Mouse (Mus musculus) monocyte, adult 2 months (primary cell): ENCODE results near the gene Atoh8.

Experiments used
- DNase-seq, 2 experiments: peaks; one replicate each; pipeline ENCODE4 v3.0.0; 2022; ENCODE audit warnings: low spot score in 2 of 2, low read depth in 1 of 2

The Atoh8 gene

DNA sequence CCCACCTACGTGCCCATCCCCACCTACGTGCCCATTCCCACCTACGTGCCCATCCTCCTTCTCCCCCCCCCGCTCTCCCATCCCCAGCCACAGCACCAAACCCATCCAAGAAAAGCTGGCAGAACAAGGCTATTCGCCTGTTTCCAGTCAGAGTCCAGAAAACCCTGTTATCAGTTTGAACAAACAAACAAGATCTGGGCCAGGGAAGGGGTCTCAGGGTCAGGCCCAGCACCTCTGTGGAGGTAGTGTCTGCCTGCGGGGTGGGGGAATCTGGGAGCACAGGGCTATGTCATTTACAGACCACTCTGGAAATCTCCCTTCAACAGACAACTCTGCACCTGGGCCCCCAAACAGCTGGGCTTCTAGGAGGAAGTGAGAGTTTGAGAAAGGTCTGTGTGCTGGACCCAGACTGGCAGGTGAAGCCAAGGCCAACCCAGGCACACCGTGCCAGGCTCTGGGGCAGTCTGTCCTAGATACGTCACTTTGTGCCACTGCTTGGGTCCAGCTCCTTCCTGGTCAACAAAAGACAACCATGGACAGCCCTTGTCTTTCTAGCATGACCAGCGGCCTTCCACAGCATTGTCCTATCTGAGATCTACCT lies 7.6 kb downstream of the Atoh8 start:
- no peak for DNase-seq

GRCm38 (mm10) chr6:72227011-72227410 lies 8.4 kb downstream of the Atoh8 start:
- no peak for DNase-seq

DNA sequence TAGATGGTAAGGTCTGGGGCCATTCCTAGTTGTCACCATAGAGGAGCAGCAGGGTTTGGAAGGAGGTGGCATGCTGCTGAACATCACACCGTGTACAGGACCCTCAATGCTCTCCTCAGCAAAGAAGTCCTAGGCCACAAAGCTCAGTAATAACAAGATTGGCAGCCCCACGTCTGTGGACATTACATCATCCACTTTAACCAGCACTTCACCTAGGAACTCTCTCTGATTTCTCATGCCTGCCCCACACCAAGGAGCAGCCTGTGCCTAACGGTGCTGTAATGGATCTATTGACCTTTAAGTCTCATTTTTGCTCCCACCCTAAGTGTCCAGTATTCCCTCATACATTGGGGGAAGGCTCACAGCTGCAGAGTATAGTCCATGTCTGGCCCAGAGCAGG lies 9.7 kb downstream of the Atoh8 start:
- DNase-seq, result no peak

GRCm38 (mm10) chr6:72223892-72224291 lies 11.5 kb downstream of the Atoh8 start:
- DNase-seq, result no peak

- no peak for DNase-seq
Measured at GRCm38 (mm10) chr6:72222876-72223275, 12.5 kb downstream of the Atoh8 start.

- no peak for DNase-seq
Measured at GRCm38 (mm10) chr6:72222271-72222724, 13.1 kb downstream of the Atoh8 start.

GRCm38 (mm10) chr6:72221271-72221670 lies 14.1 kb downstream of the Atoh8 start:
- DNase-seq, result no peak

DNA sequence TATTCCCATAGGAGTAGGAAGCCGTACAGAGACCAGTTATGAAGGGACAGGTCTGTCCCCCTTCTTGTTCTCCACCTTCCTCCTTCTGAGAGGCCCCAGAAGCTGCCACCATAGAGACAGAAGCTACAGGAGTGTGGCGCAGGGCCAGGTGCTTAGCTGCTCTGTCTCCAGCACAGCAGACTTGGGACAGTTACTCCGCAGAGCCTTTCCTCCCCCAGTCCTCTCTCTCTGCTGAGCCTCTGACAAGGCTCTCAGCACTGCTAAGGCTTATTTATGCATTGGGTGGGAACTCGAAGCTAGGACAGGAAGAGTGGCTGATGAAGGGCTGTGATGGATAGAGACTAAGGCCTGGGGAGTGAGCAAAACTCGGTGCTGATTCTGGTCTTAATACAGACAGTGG lies 15.8 kb downstream of the Atoh8 start:
- DNase-seq, result no peak

DNA sequence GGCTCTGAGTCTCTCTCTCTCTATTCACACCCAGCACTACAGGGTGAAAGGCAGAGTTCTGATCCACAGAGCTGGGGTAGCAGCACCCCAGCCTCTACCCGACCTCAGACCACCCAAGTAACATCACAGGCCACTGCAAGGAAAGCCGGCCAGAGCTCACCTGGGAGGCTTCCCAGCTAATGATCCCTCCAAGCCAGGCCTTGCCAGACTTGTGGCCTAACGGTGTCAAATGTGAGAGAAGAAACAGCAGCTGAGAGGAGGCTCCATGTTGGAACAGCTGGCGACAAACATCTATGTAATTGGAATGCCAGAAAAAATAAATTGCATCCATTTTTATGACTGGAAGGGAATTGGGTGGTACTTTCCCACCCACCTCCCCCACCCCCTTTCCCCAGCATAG lies 17.1 kb downstream of the Atoh8 start:
- no peak for DNase-seq

DNA sequence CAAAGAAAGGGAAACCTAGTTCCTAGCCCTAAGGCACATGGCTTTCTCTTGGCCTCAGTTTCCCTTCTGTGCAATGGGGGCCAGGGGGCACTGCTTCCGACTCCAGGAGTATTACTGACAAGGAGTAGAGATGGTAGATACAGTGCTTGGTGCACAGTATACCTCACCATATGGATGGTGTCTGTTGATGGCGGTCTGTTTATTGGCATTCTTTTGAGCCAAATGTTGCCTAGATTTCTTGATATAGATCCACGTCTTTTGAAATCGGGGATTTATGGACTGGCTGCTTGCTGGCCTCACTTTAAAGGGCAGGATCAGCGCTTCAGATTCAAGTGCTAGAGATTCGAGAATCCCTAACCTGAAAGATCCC lies 18.0 kb downstream of the Atoh8 start:
- no peak for DNase-seq

DNA sequence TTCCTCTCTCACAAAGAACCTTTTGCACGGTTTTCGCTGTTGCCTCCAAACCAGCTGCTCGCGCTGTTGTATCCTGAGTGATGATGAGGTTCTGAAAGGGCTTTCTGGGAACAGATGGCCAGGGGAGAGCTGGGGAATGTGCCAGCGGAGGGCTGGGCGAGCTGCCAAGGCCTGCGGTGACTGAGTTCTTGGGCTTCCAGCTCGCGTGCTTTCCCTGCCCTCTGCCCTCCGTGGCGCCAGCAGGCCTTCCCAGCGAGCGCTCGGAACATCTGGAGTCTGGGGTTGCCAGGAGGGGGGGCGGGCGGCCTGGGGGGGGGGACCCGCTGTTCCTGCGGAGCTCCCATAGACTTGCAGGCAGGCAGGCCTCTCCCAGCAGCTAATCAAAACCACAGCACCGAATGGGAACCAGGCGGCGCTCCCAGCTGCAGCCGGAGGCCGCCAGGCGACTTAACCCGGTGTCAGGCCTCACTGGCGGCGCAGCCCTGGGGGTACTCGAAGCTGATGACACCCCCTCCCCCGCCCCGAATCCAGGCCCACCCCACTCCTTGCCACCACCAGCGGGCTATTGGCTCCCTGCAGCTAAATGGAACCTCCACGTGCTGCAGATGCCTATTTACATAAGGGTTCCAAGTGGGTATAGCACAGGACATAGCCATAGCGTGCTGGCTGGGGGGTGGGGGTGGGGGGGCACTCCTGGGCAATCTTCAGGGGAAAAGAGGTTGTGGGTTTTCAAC lies 18.5 kb downstream of the Atoh8 start:
- no peak for DNase-seq

- no peak for DNase-seq
Measured at GRCm38 (mm10) chr6:72215582-72215981, 19.8 kb downstream of the Atoh8 start.

- no peak for DNase-seq
Measured at GRCm38 (mm10) chr6:72211360-72211759, 24.0 kb downstream of the Atoh8 start.

GRCm38 (mm10) chr6:72210823-72211222 lies 24.6 kb downstream of the Atoh8 start:
- DNase-seq, result no peak

DNA sequence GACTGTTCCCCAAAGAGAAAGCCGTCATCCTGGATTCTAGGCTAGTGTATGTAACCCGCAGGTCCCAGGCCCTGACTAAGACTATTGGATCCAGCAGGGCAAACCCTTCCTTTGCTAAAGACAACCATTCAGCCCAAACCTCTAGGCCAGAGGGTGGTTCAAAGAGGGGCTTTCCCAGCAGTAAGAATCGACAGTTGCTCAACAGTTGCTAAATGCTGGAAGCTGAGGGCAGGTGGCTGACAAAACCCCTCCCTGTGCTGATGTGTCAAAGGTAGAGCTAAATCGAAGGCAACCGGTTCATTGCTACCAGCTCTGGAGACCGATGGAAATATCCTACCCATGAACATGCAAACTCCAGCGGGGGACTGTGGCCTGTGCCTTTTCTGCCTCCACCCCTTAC lies 25.6 kb downstream of the Atoh8 start:
- no peak for DNase-seq

DNA sequence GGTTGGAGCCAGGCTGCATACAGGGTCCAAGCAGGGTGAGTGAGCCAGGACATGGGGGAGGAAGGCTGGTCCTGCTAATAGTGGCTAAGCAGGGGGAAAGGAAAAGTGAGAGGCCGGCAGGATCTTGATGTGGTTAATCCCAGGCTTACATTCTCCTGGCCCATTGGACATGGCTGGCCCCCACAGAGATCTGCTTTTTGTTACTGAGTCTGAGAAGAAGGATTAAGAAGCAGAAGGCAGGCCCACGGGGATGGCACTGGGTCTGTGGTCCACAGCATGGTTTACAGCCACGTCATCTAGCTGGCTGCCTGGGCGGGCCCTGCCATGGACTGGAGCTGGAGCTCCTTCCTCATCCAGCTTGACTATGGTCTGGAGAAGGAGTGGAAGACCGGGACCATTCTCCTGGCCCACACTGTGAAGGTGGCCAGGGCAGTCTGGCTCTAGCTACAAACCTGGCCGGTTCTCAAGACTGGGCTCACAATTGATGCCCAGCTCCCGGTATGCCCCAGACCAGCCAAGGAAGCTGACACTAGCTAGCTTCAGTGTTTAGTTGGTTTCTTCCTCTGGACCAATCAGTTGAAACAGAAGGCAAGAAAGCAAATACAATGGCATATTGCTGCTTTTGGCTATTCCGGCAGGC lies 26.9 kb downstream of the Atoh8 start:
- DNase-seq, result no peak

DNA sequence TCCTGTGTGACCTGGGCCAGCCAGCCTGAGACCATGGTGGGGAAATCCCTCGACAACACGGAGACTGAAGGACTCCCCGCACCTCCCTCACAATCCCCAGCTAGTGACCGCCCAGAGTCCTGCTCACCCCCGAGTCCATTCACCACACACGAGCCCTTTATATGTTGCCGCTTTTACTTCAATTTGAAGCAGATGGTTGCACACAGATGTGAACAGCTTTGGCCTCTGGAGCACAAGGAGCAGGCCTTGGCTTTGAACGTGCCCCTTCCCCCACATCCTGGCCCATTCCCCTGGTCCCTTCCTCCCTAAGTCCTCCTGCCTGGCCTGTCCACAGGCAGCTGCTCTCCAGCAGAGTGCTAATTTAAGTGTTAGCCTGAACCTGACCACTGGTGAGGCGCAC lies 29.4 kb downstream of the Atoh8 start:
- no peak for DNase-seq

DNA sequence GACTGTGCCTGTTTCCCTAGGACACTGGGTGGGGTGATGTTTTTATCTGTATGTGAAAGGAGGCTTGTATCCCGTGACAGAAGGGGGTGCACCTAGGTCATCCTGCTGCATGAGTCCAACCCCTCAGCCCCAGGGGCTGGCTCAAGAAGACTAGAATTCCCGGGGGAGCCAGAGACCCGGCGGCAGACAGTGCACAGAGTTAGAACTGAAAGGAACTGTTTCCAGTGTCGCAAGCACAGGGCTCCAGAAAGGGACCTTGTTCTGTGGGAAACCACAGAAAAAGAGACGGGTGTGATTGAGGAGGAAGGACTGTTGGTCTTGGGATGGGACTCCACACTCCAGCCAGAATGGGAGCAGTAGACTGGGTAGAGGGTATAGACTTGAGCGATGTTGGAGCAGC lies 30.5 kb downstream of the Atoh8 start:
- no peak for DNase-seq

- no peak for DNase-seq
Measured at GRCm38 (mm10) chr6:72203279-72203678, 32.1 kb downstream of the Atoh8 start.

DNA sequence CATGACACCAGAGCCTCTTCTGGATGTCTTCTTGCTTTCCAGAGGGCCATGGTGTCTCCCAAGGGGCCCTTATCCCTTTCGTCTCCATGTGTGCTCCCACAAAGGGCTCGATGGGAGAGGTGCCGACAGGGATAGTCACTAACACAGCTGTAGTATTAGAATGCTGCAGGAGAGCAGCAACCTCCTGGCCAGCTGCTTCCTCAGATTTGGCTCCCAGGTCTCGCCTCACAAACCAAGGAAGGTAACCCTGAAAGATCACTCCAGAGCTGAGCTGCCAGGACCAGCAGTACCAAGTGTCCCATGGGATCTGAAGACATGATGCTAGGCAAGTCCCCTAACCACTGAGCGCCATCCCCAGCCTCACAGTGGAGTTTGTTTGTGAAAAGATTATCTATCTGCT lies 32.6 kb downstream of the Atoh8 start:
- no peak for DNase-seq

- no peak for DNase-seq
Measured at GRCm38 (mm10) chr6:72200595-72201256, 34.7 kb downstream of the Atoh8 start.

DNA sequence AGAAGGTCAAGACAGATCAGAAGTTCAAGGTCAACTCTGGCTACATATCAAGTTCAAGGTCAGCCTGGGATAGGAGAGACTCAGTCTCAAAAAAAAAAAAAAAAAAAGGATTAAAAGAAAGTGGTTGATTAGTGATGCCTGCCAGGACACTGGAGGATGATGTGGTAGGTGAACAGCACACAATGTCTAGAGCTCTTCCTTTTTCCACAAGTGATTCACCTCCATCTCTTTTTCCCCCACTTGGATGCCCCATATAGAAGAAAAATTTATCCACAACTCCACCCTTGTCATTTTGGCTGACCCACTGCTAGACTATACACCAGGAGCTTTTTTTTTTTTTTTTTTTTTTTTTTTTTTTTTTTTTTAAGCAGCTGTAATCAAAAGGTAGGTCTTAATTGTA lies 37.9 kb downstream of the Atoh8 start:
- no peak for DNase-seq
